Mouse (Mus musculus) embryonic fibroblast, embryonic 13.5 days (primary cell): Measurements from ENCODE around the gene Qpctl.

Source experiments
- CTCF ChIP-seq: IDR thresholded peaks from 2 replicates; pipeline ENCODE4 v1.5.1; 2011; ENCODE audit warnings: mild to moderate bottlenecking, control low read depth, low read length, moderate library complexity, borderline replicate concordance; ENCODE audit not compliant: insufficient read depth
- POLR2A ChIP-seq: IDR thresholded peaks from 2 replicates; pipeline ENCODE4 v1.6.1; 2011; ENCODE audit warnings: low read depth, mild to moderate bottlenecking, control low read depth, low read length, moderate library complexity

- TF ChIP-seq POLR2A (no peak), CTCF (no peak)
Observed at GRCm38 (mm10) chr7:19096421-19096976, 52.6 kb downstream of the Qpctl start.
